Mouse (Mus musculus): ENCODE data around the gene Rabgef1. TPM values are rescaled to one million over a fixed set of nuclear protein-coding genes. Genes with fewer than 3 reads are reported as not detected.

Rabgef1 gene
- polyA plus RNA-seq, 1 experiment, result 21.0 TPM

- no peak overlapping the region for H3K4me3 ChIP-seq (ENCODE audit: control insufficient read depth, insufficient read depth, low read length)
- H3K27me3 ChIP-seq (ENCODE audit: control insufficient read depth, insufficient read depth, low read length), result no peaks in the 10 kb centered on the region
- TF ChIP-seq POLR2A (IDR thresholded peaks at IDR 0.05; ENCODE audit: control insufficient read depth, extremely low read depth, insufficient read depth, low read length, poor library complexity), result no peak
- no peak for TF ChIP-seq CTCF (IDR thresholded peaks at IDR 0.05; ENCODE audit: borderline replicate concordance, control insufficient read depth, extremely low read depth, insufficient read depth, low read length, poor library complexity)
- no peaks in the 10 kb centered on the region for H3K4me1 ChIP-seq (replicated peaks; ENCODE audit: control insufficient read depth, insufficient read depth, low read length)
- H3K36me3 ChIP-seq (ENCODE audit: control insufficient read depth, insufficient read depth, low read length), result no peaks in the 10 kb centered on the region
- no peak for DNase-seq
- 93% methylated on average over 6 of the region's 6 CpGs for WGBS
- no peak overlapping the region for H3K27ac ChIP-seq (ENCODE audit: control insufficient read depth, insufficient read depth, low read length)
Observed at GRCm38 (mm10) chr5:130181740-130182540, 10.3 kb downstream of the Rabgef1 start.

- no peak overlapping the region for H3K27ac ChIP-seq (ENCODE audit: control insufficient read depth, insufficient read depth, low read length)
- WGBS, result 89% methylated on average over 3 of the region's 3 CpGs
- H3K27me3 ChIP-seq (ENCODE audit: control insufficient read depth, insufficient read depth, low read length), result no peaks in the 10 kb centered on the region
- H3K4me1 ChIP-seq (replicated peaks; ENCODE audit: control insufficient read depth, insufficient read depth, low read length), result no peaks in the 10 kb centered on the region
- DNase-seq, result no peak
- no peak overlapping the region for H3K4me3 ChIP-seq (ENCODE audit: control insufficient read depth, insufficient read depth, low read length)
- TF ChIP-seq CTCF (IDR thresholded peaks at IDR 0.05; ENCODE audit: borderline replicate concordance, control insufficient read depth, extremely low read depth, insufficient read depth, low read length, poor library complexity) (no peak), POLR2A (IDR thresholded peaks at IDR 0.05; ENCODE audit: control insufficient read depth, extremely low read depth, insufficient read depth, low read length, poor library complexity) (no peak)
- no peaks in the 10 kb centered on the region for H3K36me3 ChIP-seq (ENCODE audit: control insufficient read depth, insufficient read depth, low read length)
Observed at GRCm38 (mm10) chr5:130182541-130182821, 10.9 kb downstream of the Rabgef1 start.

- H3K4me1 ChIP-seq (replicated peaks; ENCODE audit: control insufficient read depth, insufficient read depth, low read length), result no peaks in the 10 kb centered on the region
Observed at GRCm38 (mm10) chr5:130184193-130184856, 12.7 kb downstream of the Rabgef1 start.

GRCm38 (mm10) chr5:130185312-130185711 lies 13.7 kb downstream of the Rabgef1 start:
- H3K4me1 ChIP-seq (replicated peaks; ENCODE audit: control insufficient read depth, insufficient read depth, low read length), result no peaks in the 10 kb centered on the region
- H3K4me3 ChIP-seq (ENCODE audit: control insufficient read depth, insufficient read depth, low read length), result no peak overlapping the region
- no peaks in the 10 kb centered on the region for H3K27me3 ChIP-seq (ENCODE audit: control insufficient read depth, insufficient read depth, low read length)
- no peak overlapping the region for H3K27ac ChIP-seq (ENCODE audit: control insufficient read depth, insufficient read depth, low read length)
- peaks cover 3% of the 10 kb centered on the region; the same call in 1 of the 2 replicates for H3K36me3 ChIP-seq (ENCODE audit: control insufficient read depth, insufficient read depth, low read length)
- DNase-seq, result no peak
- TF ChIP-seq POLR2A (IDR thresholded peaks at IDR 0.05; ENCODE audit: control insufficient read depth, extremely low read depth, insufficient read depth, low read length, poor library complexity) (no peak), CTCF (IDR thresholded peaks at IDR 0.05; ENCODE audit: borderline replicate concordance, control insufficient read depth, extremely low read depth, insufficient read depth, low read length, poor library complexity) (no peak)
- WGBS, result 90% methylated on average over 6 of the region's 6 CpGs

More at GRCm38 (mm10) chr5:130184193-130184856, 12.7 kb downstream of the Rabgef1 start:
- Histone ChIP-seq H3K36me3 (ENCODE audit: control insufficient read depth, insufficient read depth, low read length) (peaks cover 3% of the 10 kb centered on the region; the same call in 1 of the 2 replicates), H3K27me3 (ENCODE audit: control insufficient read depth, insufficient read depth, low read length) (no peaks in the 10 kb centered on the region), H3K4me3 (ENCODE audit: control insufficient read depth, insufficient read depth, low read length) (no peak overlapping the region), H3K27ac (ENCODE audit: control insufficient read depth, insufficient read depth, low read length) (no peak overlapping the region)
- 94% methylated on average over 9 of the region's 9 CpGs for WGBS
- no peak for TF ChIP-seq CTCF (IDR thresholded peaks at IDR 0.05; ENCODE audit: borderline replicate concordance, control insufficient read depth, extremely low read depth, insufficient read depth, low read length, poor library complexity)
- TF ChIP-seq POLR2A (IDR thresholded peaks at IDR 0.05; ENCODE audit: control insufficient read depth, extremely low read depth, insufficient read depth, low read length, poor library complexity), result no peak
- no peak for DNase-seq

- Histone ChIP-seq H3K27me3 (ENCODE audit: control insufficient read depth, insufficient read depth, low read length) (no peaks in the 10 kb centered on the region), H3K27ac (ENCODE audit: control insufficient read depth, insufficient read depth, low read length) (no peak overlapping the region), H3K4me3 (ENCODE audit: control insufficient read depth, insufficient read depth, low read length) (no peak overlapping the region), H3K4me1 (replicated peaks; ENCODE audit: control insufficient read depth, insufficient read depth, low read length) (peaks cover 2% of the 10 kb centered on the region; the same call in 1 of the 2 replicates), H3K36me3 (ENCODE audit: control insufficient read depth, insufficient read depth, low read length) (peaks cover 6% of the 10 kb centered on the region)
- DNase-seq, result no peak
- TF ChIP-seq CTCF (IDR thresholded peaks at IDR 0.05; ENCODE audit: borderline replicate concordance, control insufficient read depth, extremely low read depth, insufficient read depth, low read length, poor library complexity) (no peak), POLR2A (IDR thresholded peaks at IDR 0.05; ENCODE audit: control insufficient read depth, extremely low read depth, insufficient read depth, low read length, poor library complexity) (no peak)
- 95% methylated on average over 7 of the region's 7 CpGs for WGBS
Observed at GRCm38 (mm10) chr5:130187383-130187782, 15.8 kb downstream of the Rabgef1 start.

- TF ChIP-seq CTCF (IDR thresholded peaks at IDR 0.05; ENCODE audit: borderline replicate concordance, control insufficient read depth, extremely low read depth, insufficient read depth, low read length, poor library complexity) (no peak), POLR2A (IDR thresholded peaks at IDR 0.05; ENCODE audit: control insufficient read depth, extremely low read depth, insufficient read depth, low read length, poor library complexity) (no peak)
- Histone ChIP-seq H3K36me3 (ENCODE audit: control insufficient read depth, insufficient read depth, low read length) (peaks cover 6% of the 10 kb centered on the region), H3K27me3 (ENCODE audit: control insufficient read depth, insufficient read depth, low read length) (no peaks in the 10 kb centered on the region), H3K4me1 (replicated peaks; ENCODE audit: control insufficient read depth, insufficient read depth, low read length) (peaks cover 2% of the 10 kb centered on the region; the same call in 1 of the 2 replicates), H3K4me3 (ENCODE audit: control insufficient read depth, insufficient read depth, low read length) (no peak overlapping the region), H3K27ac (ENCODE audit: control insufficient read depth, insufficient read depth, low read length) (no peak overlapping the region)
- no peak for DNase-seq
- 97% methylated on average over 6 of the region's 6 CpGs for WGBS
Observed at GRCm38 (mm10) chr5:130190909-130191308, 19.3 kb downstream of the Rabgef1 start.

All from thymus, adult 2 months (tissue).